Mouse (Mus musculus) megakaryocyte, embryonic 14.5 days (primary cell): Measurements from ENCODE around the gene Eif2ak1.

Source experiments
- FLI1 ChIP-seq: IDR thresholded peaks from 2 replicates; pipeline ENCODE4 v1.6.1; 2012; ENCODE audit warnings: low read length, inconsistent platforms, mixed read lengths
- GATA1 ChIP-seq: IDR thresholded peaks from 3 replicates; pipeline ENCODE4 v1.6.1; 2012; ENCODE audit warnings: mixed read lengths, low read length, inconsistent platforms, borderline replicate concordance

DNA sequence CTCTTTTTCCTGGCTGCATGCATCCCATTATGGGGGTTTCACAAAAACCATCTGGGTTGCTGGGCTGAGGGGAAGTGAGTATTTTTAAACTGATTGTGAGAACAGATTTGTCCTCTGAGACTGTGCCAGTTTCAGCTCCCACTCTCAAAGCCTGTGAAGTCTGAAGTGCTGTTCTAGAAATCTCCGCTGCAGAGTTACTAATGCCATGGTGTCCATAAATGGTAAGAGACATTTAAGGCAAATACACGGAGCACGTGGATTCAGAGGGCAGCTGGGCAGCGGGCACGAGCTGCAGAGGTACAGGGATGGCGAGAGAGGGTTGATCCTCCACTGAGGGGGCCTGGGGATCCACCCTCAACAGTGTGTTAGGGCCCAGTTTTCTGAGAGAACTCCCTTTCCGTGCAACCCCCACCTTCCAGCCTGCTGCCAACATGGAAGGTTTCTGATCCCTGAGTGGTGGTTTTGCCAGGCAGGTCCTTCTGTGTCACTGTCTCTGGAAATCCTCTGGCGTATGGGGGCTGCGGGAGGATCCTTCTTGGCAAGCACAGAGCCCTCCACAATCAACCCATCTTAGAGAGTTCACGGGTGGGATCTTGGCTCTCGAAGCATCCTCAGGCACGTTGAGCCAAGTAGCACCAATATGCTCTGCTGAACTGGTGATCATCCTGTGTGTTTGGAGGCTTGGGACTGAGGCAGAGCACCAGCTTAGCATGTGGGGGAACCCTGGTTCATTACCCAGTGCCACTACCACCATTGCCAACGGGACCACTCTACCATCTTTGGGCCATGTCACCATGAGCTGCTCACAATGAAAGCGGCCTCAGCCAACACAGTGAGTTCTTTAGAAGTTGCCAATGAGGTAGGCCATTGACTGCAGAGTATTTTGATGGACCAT is 125.9 kb downstream of the Eif2ak1 start:
- TF ChIP-seq GATA1 (no peak), FLI1 (no peak)
